Comparison of ENCODE assay signal across 9 mouse cellular contexts in genomic region chr11:7705312-7705764, GRCm38 (mm10).
A peak's percentile ranks its signal among the peaks of the same experiment; 100 is the strongest.
DNase-seq lines count a peak whose midpoint lies in the region; ATAC-seq lines count a peak whose summit lies in the region.
"Had no signal": no experiment of that assay in that cellular context is flagged by ENCODE, and none has a peak within 500 bp of the region (broad histone marks: within the 10 kb centered on the region; RNA-seq: fewer than 3 reads in every experiment).

No protein-coding gene starts in this region.

- no peak overlapping the region for H3K4me3 ChIP-seq in hindbrain, embryonic 16.5 days (ENCODE audit: low read length)
- H3K4me3 ChIP-seq in hindbrain, embryonic 12.5 days = no peak overlapping the region
- H3K4me3 ChIP-seq: embryonic facial prominence, embryonic 15.5 days had no signal

- no peaks in the 10 kb centered on the region for H3K9me3 ChIP-seq in hindbrain, embryonic 16.5 days (ENCODE audit: control insufficient read depth, low read length)
- H3K9me3 ChIP-seq in hindbrain, embryonic 12.5 days (replicated peaks) = no peaks in the 10 kb centered on the region
- H3K9me3 ChIP-seq: embryonic facial prominence, embryonic 15.5 days had no signal

- H3K36me3 ChIP-seq in hindbrain, embryonic 16.5 days (ENCODE audit: control insufficient read depth, insufficient read depth, low read length) = no peaks in the 10 kb centered on the region
- no peaks in the 10 kb centered on the region for H3K36me3 ChIP-seq in hindbrain, embryonic 12.5 days
- H3K36me3 ChIP-seq: embryonic facial prominence, embryonic 15.5 days had no signal

- ATAC-seq in hindbrain, embryonic 16.5 days = 0 out of 2 replicates have a peak, but pooled peaks have one; percentile 42
- no peak for ATAC-seq in hindbrain, embryonic 12.5 days (ENCODE audit: low FRiP score)
- ATAC-seq in megakaryocyte-erythroid progenitor cell, adult 5-6 weeks (replicated peaks; ENCODE audit: low FRiP score, low TSS enrichment, poor library complexity, severe bottlenecking) = no peak

- H3K27ac ChIP-seq in hindbrain, embryonic 16.5 days (ENCODE audit: low read depth, low read length) = no peak overlapping the region
- H3K27ac ChIP-seq in hindbrain, embryonic 12.5 days = no peak overlapping the region
- H3K27ac ChIP-seq: embryonic facial prominence, embryonic 15.5 days had no signal

- no peaks in the 10 kb centered on the region for H3K27me3 ChIP-seq in hindbrain, embryonic 16.5 days (replicated peaks; ENCODE audit: control insufficient read depth, insufficient read depth, low read length)
- no peaks in the 10 kb centered on the region for H3K27me3 ChIP-seq in hindbrain, embryonic 12.5 days
- H3K27me3 ChIP-seq: embryonic facial prominence, embryonic 15.5 days had no signal

- H3K9ac ChIP-seq in hindbrain, embryonic 16.5 days (ENCODE audit: low read depth, low read length) = no peak overlapping the region
- H3K9ac ChIP-seq in hindbrain, embryonic 12.5 days = no peak overlapping the region
- H3K9ac ChIP-seq: embryonic facial prominence, embryonic 15.5 days had no signal

- intact Hi-C loops in left cerebral cortex, postnatal 25 days (cut with DNase I) = no loop called here

- 67% methylated on average over 3 of the region's 3 CpGs for WGBS in hindbrain, embryonic 16.5 days
- WGBS in hindbrain, embryonic 12.5 days = 91% methylated on average over 3 of the region's 3 CpGs

- no peaks in the 10 kb centered on the region for H3K4me1 ChIP-seq in hindbrain, embryonic 16.5 days (ENCODE audit: control insufficient read depth, insufficient read depth, low read depth, low read length)
- H3K4me1 ChIP-seq in hindbrain, embryonic 12.5 days = no peaks in the 10 kb centered on the region
- H3K4me1 ChIP-seq: embryonic facial prominence, embryonic 15.5 days had no signal

- no peak overlapping the region for H3K4me2 ChIP-seq in hindbrain, embryonic 16.5 days (ENCODE audit: low read length)
- no peak overlapping the region for H3K4me2 ChIP-seq in hindbrain, embryonic 12.5 days (replicated peaks)
- H3K4me2 ChIP-seq: embryonic facial prominence, embryonic 15.5 days had no signal

- peak; percentile 32 for DNase-seq in adrenal gland, postnatal 25 days
- DNase-seq in fibroblast of lung, adult 2 months (ENCODE audit: low read depth) = peak; percentile 35
- peak; percentile 30 to 80 for DNase-seq in left cerebral cortex, postnatal 25 days (ENCODE audit: low spot score in 2 of 2)
- DNase-seq in MN1 (ENCODE audit: low spot score) = no peak
- no peak for DNase-seq in B cell, adult 2 months

Comparison
In these comparisons a context has a peak if more than half of its experiments do, and no peak if none do; other contexts are left out.
1. DNase-seq: peak in adrenal gland, postnatal 25 days (single experiment), fibroblast of lung, adult 2 months (single experiment) and left cerebral cortex, postnatal 25 days (2 of 2); none in MN1 (single experiment) and B cell, adult 2 months (0 of 2).